Mouse (Mus musculus) ES-Bruce4 (cell line): ENCODE measurements at regions not wholly inside any gene's neighbourhood (a gene's known extent, or its start where the extent isn't known, plus 50 kb on each side); places are given as distances from the start of the nearest gene placed in this dataset.
"Not testable (repeated sequence)": the region's sequence is repeated elsewhere in the genome, so short reads cannot be mapped to it uniquely, and the experiment has no call there.

Experiments used
- CTCF ChIP-seq: IDR thresholded peaks from one replicate; pipeline ENCODE4 v1.8.1; 2011; ENCODE audit warnings: low read depth, low read length
- EP300 ChIP-seq: IDR thresholded peaks from 2 replicates; pipeline ENCODE4 v1.6.1; 2011; ENCODE audit warnings: low read depth, low read length; ENCODE audit not compliant: insufficient read depth
- POLR2A ChIP-seq: IDR thresholded peaks from one replicate; pipeline ENCODE4 v1.8.1; 2011; ENCODE audit warnings: low read length; ENCODE audit not compliant: insufficient read depth

DNA sequence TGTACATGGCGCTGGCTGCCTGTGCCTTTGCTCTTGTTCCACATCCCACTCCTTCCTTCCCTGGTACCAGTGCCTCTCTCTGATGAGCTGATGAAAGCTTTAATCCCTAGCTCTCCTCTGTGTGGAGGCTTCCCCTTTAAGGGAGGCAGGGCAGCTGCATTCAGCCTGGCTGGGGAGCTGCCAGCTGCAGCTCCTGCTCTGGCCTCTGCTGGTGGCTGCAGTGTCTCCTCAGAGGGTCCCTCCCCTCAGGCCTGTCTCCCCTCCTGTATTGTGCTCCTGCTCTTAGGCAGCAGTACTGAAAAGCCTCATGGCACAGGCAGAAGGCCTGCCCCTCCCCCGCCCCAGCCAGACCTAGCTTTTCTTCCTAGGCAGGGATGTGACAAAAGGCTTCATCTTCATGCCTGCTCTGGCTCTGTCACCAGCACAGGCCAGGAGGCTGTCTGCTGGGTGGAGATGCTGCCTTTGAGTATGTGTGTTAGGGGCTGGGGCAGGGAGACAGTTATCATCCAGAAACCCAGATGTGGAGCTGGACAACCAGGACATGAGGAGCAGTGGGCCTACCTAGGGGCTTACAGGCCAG is 97.7 kb upstream of the Zcchc13 start:
- not testable (repeated sequence) for TF ChIP-seq CTCF, EP300, POLR2A
